Mouse (Mus musculus) intestine, postnatal 0 days (tissue): ENCODE results near the gene Pecam1. TPM values are rescaled to one million over a fixed set of nuclear protein-coding genes. Genes with fewer than 3 reads are reported as not detected.

Experiments used
- ATAC-seq: fragments of 200-750 bp; cut with Nextera tagmentation; 2 replicates; pipeline ENCODE4 v1.8.0; 2017; ENCODE audit warnings: mild to moderate bottlenecking, moderate TSS enrichment, moderate library complexity
- H3K27ac ChIP-seq: fragments of 300-500 bp; sonication (generic); 2 replicates; pipeline ENCODE4 v1.5.1; 2014; ENCODE audit warnings: mild to moderate bottlenecking, low read depth, low read length, moderate library complexity
- H3K27me3 ChIP-seq: fragments of 300-500 bp; sonication (generic); replicated peaks from 2 replicates; pipeline ENCODE4 v1.6.1; 2014; ENCODE audit warnings: low read length, mixed read lengths; ENCODE audit not compliant: control insufficient read depth, insufficient read depth
- H3K36me3 ChIP-seq: fragments of 300-500 bp; sonication (generic); 2 replicates; pipeline ENCODE4 v1.6.1; 2014; ENCODE audit warnings: mild to moderate bottlenecking, moderate library complexity; ENCODE audit not compliant: control insufficient read depth, insufficient read depth
- H3K4me1 ChIP-seq: fragments of 300-500 bp; sonication (generic); replicated peaks from 2 replicates; pipeline ENCODE4 v1.6.1; 2014; ENCODE audit warnings: antibody characterized with exemption, low read length, mixed read lengths; ENCODE audit not compliant: control insufficient read depth, insufficient read depth
- H3K4me2 ChIP-seq: fragments of 300-500 bp; sonication (generic); replicated peaks from 2 replicates; pipeline ENCODE4 v1.6.1; 2014; ENCODE audit warnings: low read depth, mild to moderate bottlenecking, moderate library complexity
- H3K4me3 ChIP-seq: fragments of 300-500 bp; sonication (generic); 2 replicates; pipeline ENCODE4 v1.5.1; 2014; ENCODE audit warnings: low read depth, low read length
- H3K9ac ChIP-seq: fragments of 300-500 bp; sonication (generic); 2 replicates; pipeline ENCODE4 v1.6.1; 2014; ENCODE audit warnings: mild to moderate bottlenecking, low read depth, low read length
- H3K9me3 ChIP-seq: fragments of 300-500 bp; sonication (generic); 2 replicates; pipeline ENCODE4 v1.6.1; 2016; ENCODE audit warnings: mixed run types; ENCODE audit not compliant: control insufficient read depth
- CTCF ChIP-seq: sonication (generic); IDR thresholded peaks from 2 replicates; pipeline ENCODE4 v1.5.1; 2016; ENCODE audit warnings: low read depth, mild to moderate bottlenecking, control low read depth, antibody characterized with exemption, moderate library complexity
- WGBS: fragments of 180-500 bp; shearing (Covaris S2); extraction: QIAGEN DNeasy Blood & Tissue Kit; methylation state at CpG from one replicate; pipeline ENCODE4 v1.1.7; 2014; 5-methylcytosine and 5-hydroxymethylcytosine counted together
- polyA plus RNA-seq: library from polyadenylated mRNA; unstranded; fragments of >200 nt; fragmentation: Nextera tagmentation; extraction: Ambion mirVana; gene quantifications from 2 replicates; pipeline ENCODE4 v1.2.1, GENCODE M21; 2015

Gene Pecam1
- polyA plus RNA-seq = 25.9 and 26.1 TPM in 2 replicates

GRCm38 (mm10) chr11:106750121-106750751 lies at the start of gene Pecam1:
Pecam1 (minus strand) TSS chr11:106750628.
- H3K27ac ChIP-seq = no peak within 1 kb of the TSS
- 71% methylated on average over 13 of the region's 13 CpGs for WGBS

DNA sequence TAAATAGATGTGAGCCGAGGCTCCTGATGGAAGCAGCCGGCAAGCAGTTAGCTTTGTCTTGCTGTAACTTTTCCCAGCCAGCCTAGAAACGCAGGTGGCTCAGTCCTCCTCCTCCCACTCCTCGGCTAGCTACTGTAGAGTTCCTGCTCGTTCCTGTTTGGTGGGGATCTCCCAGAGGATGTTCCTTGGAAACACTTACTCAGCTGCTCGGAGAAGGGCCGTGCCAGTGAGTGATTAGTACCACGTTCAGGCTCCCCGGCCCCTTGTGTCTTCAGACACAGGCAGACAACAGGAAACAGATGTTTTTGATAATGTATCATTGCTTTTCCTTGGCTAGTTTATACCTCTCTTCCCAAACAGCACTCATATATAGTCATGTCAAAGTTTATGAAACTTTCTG lies 45.3 kb upstream of the Pecam1 start:
- Histone ChIP-seq H3K9ac (no peak overlapping the region), H3K4me2 (no peak overlapping the region), H3K27me3 (no peaks in the 10 kb centered on the region), H3K9me3 (no peaks in the 10 kb centered on the region), H3K36me3 (peaks cover 44% of the 10 kb centered on the region), H3K4me3 (no peak overlapping the region), H3K4me1 (no peaks in the 10 kb centered on the region), H3K27ac (no peak overlapping the region)
- no peak for ATAC-seq
- 60% methylated on average over 9 of the region's 9 CpGs for WGBS
- no peak for TF ChIP-seq CTCF

More at GRCm38 (mm10) chr11:106750121-106750751, at the start of gene Pecam1:
- H3K9ac ChIP-seq = no peak within 1 kb of the TSS
- TF ChIP-seq CTCF = no peak
- no peak within 1 kb of the TSS for H3K4me3 ChIP-seq
- no peaks in the 10 kb centered on the region for H3K9me3 ChIP-seq
- no peak for ATAC-seq
- no peaks in the 10 kb centered on the region for H3K27me3 ChIP-seq
- H3K4me2 ChIP-seq = no peak within 1 kb of the TSS
- H3K36me3 ChIP-seq = no peaks in the 10 kb centered on the region
- no peaks in the 10 kb centered on the region for H3K4me1 ChIP-seq

- 79% methylated on average over 4 of the region's 4 CpGs for WGBS
- no peak for ATAC-seq
Measured at GRCm38 (mm10) chr11:106793846-106794245, 43.4 kb upstream of the Pecam1 start.

GRCm38 (mm10) chr11:106789649-106790048 lies 39.2 kb upstream of the Pecam1 start:
- H3K4me3 ChIP-seq = peak overlapping the region; percentile 96
- peak overlapping the region; percentile 99 for H3K27ac ChIP-seq
- no peaks in the 10 kb centered on the region for H3K9me3 ChIP-seq
- no peaks in the 10 kb centered on the region for H3K27me3 ChIP-seq
- no peak for TF ChIP-seq CTCF
- H3K4me1 ChIP-seq = no peaks in the 10 kb centered on the region
- H3K9ac ChIP-seq = peak overlapping the region; percentile 99
- H3K36me3 ChIP-seq = peaks cover 28% of the 10 kb centered on the region
- H3K4me2 ChIP-seq = peak overlapping the region; percentile 71
- under 1% methylated on average over 6 of the region's 6 CpGs for WGBS
- ATAC-seq = no peak

More at GRCm38 (mm10) chr11:106793846-106794245, 43.4 kb upstream of the Pecam1 start:
- Histone ChIP-seq H3K27ac (no peak overlapping the region), H3K27me3 (no peaks in the 10 kb centered on the region), H3K4me1 (no peaks in the 10 kb centered on the region), H3K4me3 (no peak overlapping the region), H3K4me2 (no peak overlapping the region), H3K9ac (no peak overlapping the region), H3K36me3 (peaks cover 28% of the 10 kb centered on the region), H3K9me3 (no peaks in the 10 kb centered on the region)
- peak; percentile 52 for TF ChIP-seq CTCF

GRCm38 (mm10) chr11:106788775-106789459 lies 38.5 kb upstream of the Pecam1 start, which contains the start of the genes Ddx5 and Cep95:
Ddx5 (minus strand) TSS chr11:106789185.
Cep95 (plus strand) TSS chr11:106789252.
- H3K4me3 ChIP-seq = peak within 1 kb of the TSS; percentile 96
- no peaks in the 10 kb centered on the region for H3K9me3 ChIP-seq
- peak within 1 kb of the TSS; percentile 99 for H3K9ac ChIP-seq
- H3K4me1 ChIP-seq = no peaks in the 10 kb centered on the region
- H3K27ac ChIP-seq = peak within 1 kb of the TSS; percentile 99
- H3K4me2 ChIP-seq = peak within 1 kb of the TSS; percentile 71
- peak; percentile 65 for TF ChIP-seq CTCF
- ATAC-seq = peak; percentile 87
- WGBS = under 1% methylated on average over 58 of the region's 58 CpGs
- peaks cover 27% of the 10 kb centered on the region for H3K36me3 ChIP-seq
- H3K27me3 ChIP-seq = no peaks in the 10 kb centered on the region

DNA sequence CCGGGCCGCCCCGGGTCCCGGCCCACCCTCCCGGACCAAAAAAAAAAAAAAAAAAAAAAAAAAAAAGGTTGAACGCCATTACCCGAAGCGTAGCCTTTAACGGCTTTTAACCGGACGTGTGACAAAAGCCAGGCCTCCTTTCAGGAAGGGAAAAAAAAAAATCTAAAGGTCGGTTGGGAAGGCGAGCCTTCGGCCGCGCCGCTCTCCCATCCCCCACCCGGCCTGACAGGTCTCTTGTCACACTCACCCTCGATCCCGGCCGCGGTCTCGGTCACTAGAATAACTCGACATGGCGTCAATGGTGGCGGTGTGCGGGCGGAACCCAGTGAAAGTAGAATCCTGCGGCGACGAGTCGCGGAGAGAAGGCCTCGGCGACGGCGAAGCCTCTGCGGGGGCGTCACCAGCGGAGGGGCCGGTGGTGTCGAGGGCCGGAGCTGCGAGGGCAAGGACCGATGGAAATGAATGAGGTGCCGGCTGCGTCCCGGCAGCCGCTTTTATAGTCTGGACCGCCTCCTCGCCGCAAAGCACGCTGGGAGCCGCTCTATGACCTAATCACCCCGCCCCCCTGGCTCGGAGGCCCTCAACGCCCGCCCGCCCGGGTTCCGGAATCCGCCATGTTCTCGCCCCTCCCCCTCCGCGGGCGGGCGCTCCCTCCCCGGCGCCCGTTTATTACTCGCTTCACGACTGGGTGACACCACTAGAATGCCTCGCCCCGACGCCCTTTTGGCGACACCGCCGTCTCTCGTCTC lies 37.8 kb upstream of the Pecam1 start:
- no peaks in the 10 kb centered on the region for H3K4me1 ChIP-seq
- no peak for TF ChIP-seq CTCF
- peaks cover 32% of the 10 kb centered on the region for H3K36me3 ChIP-seq
- no peaks in the 10 kb centered on the region for H3K9me3 ChIP-seq
- WGBS = under 1% methylated on average over 77 of the region's 79 CpGs
- ATAC-seq = peak; percentile 80
- peak overlapping the region; percentile 99 for H3K27ac ChIP-seq
- no peaks in the 10 kb centered on the region for H3K27me3 ChIP-seq
- H3K4me3 ChIP-seq = peak overlapping the region; percentile 96
- H3K4me2 ChIP-seq = peak overlapping the region; percentile 71
- H3K9ac ChIP-seq = peak overlapping the region; percentile 99
